ENCODE assay signal across 26 mouse cellular contexts in the genomic region with DNA sequence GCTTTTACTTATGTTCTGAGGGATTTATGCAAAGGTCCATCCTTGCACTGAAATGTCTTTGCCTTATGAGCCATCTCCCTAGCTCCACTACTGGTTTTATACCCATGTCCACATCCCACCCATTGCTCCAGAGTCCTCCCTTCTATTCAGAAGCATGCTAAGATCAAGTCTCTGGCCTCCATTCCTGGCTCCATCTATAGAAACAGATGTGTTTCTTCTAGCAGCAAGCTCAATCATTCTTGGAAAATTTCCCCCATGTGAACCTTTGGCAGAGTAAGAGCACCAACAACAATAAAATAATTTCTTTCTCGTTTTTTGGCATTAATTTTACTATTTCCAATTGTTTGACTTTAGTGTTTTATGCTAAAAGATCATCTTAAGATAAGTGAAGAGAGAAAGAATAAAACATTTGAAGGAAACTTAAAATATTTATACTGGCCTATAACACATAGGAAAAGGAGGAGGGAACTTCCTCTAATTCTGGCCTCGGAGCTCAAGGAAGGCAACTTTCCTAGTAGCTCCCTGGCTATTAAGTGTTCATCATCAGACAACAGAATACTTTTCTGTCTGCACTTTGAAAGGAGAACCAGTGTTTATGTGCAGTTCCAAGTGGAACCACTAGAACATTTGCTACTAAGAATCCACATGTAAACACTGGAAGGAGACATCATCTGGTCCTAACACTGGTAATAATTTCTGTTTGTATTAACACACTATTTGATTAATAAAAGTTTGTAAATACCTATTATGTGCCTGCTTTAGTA.
A peak's percentile ranks its signal among the peaks of the same experiment; 100 is the strongest.
DNase-seq lines count a peak whose midpoint lies in the region; ATAC-seq and TF ChIP-seq lines count a peak whose summit lies in the region.
"Had no signal": no experiment of that assay in that cellular context is flagged by ENCODE, and none has a peak within 500 bp of the region (broad histone marks: within the 10 kb centered on the region; RNA-seq: fewer than 3 reads in every experiment).

No protein-coding gene starts in this region.

- TF ChIP-seq CTCF in intestine, postnatal 0 days (IDR thresholded peaks at IDR 0.05; ENCODE audit: low read depth): peak; percentile 50
- TF ChIP-seq CTCF in lung, embryonic 14.5 days (IDR thresholded peaks at IDR 0.05; ENCODE audit: low read depth): peak; percentile 46
- peak; percentile 37 for TF ChIP-seq CTCF in lung, postnatal 0 days (IDR thresholded peaks at IDR 0.05)

- no peak overlapping the region for H3K4me2 ChIP-seq in intestine, postnatal 0 days (replicated peaks; ENCODE audit: low read depth)
- H3K4me2 ChIP-seq in intestine, embryonic 15.5 days (replicated peaks): no peak overlapping the region
- H3K4me2 ChIP-seq in lung, embryonic 14.5 days: no peak overlapping the region
- no peak overlapping the region for H3K4me2 ChIP-seq in lung, postnatal 0 days (replicated peaks; ENCODE audit: low read depth, low read length)
- no peak overlapping the region for H3K4me2 ChIP-seq in midbrain, embryonic 15.5 days
- H3K4me2 ChIP-seq: forebrain, embryonic 13.5 days; heart, embryonic 11.5 days; hindbrain, embryonic 13.5 days had no signal

- H3K27me3 ChIP-seq in intestine, postnatal 0 days (replicated peaks; ENCODE audit: control insufficient read depth, insufficient read depth, low read length): no peaks in the 10 kb centered on the region
- H3K27me3 ChIP-seq in intestine, embryonic 15.5 days (replicated peaks): no peaks in the 10 kb centered on the region
- H3K27me3 ChIP-seq in lung, embryonic 14.5 days (ENCODE audit: insufficient read depth, low read length): no peaks in the 10 kb centered on the region
- H3K27me3 ChIP-seq in lung, postnatal 0 days (replicated peaks; ENCODE audit: insufficient read depth, low read length): no peaks in the 10 kb centered on the region
- H3K27me3 ChIP-seq in midbrain, embryonic 15.5 days (replicated peaks): no peaks in the 10 kb centered on the region
- H3K27me3 ChIP-seq: CH12.LX; forebrain, embryonic 13.5 days; hindbrain, embryonic 13.5 days had no signal

- H3K9me3 ChIP-seq in intestine, postnatal 0 days (ENCODE audit: control insufficient read depth): no peaks in the 10 kb centered on the region
- H3K9me3 ChIP-seq in intestine, embryonic 15.5 days: no peaks in the 10 kb centered on the region
- H3K9me3 ChIP-seq in lung, embryonic 14.5 days (ENCODE audit: low read depth, low read length): no peaks in the 10 kb centered on the region
- no peaks in the 10 kb centered on the region for H3K9me3 ChIP-seq in lung, postnatal 0 days (ENCODE audit: low read length)
- no peaks in the 10 kb centered on the region for H3K9me3 ChIP-seq in midbrain, embryonic 15.5 days
- H3K9me3 ChIP-seq: forebrain, embryonic 10.5 days; forebrain, embryonic 13.5 days; G1E; hindbrain, embryonic 10.5 days; hindbrain, embryonic 13.5 days had no signal

- H3K4me1 ChIP-seq in intestine, postnatal 0 days (replicated peaks; ENCODE audit: control insufficient read depth, insufficient read depth, low read length): no peaks in the 10 kb centered on the region
- H3K4me1 ChIP-seq in intestine, embryonic 15.5 days (replicated peaks): no peaks in the 10 kb centered on the region
- H3K4me1 ChIP-seq in lung, embryonic 14.5 days (ENCODE audit: insufficient read depth): no peaks in the 10 kb centered on the region
- H3K4me1 ChIP-seq in lung, postnatal 0 days (ENCODE audit: insufficient read depth, low read depth, low read length): no peaks in the 10 kb centered on the region
- H3K4me1 ChIP-seq in midbrain, embryonic 15.5 days: no peaks in the 10 kb centered on the region
- H3K4me1 ChIP-seq: hindbrain, embryonic 10.5 days; hindbrain, embryonic 13.5 days had no signal

- no peak overlapping the region for H3K9ac ChIP-seq in intestine, postnatal 0 days (ENCODE audit: low read depth, low read length)
- H3K9ac ChIP-seq in intestine, embryonic 15.5 days: no peak overlapping the region
- no peak overlapping the region for H3K9ac ChIP-seq in lung, embryonic 14.5 days
- H3K9ac ChIP-seq in lung, postnatal 0 days (replicated peaks; ENCODE audit: low read depth): no peak overlapping the region
- no peak overlapping the region for H3K9ac ChIP-seq in midbrain, embryonic 15.5 days
- H3K9ac ChIP-seq: forebrain, embryonic 13.5 days; hindbrain, embryonic 13.5 days had no signal

- H3K27ac ChIP-seq in intestine, postnatal 0 days (ENCODE audit: low read depth, low read length): no peak overlapping the region
- H3K27ac ChIP-seq in intestine, embryonic 15.5 days: no peak overlapping the region
- 0 out of 2 replicates have a peak overlapping the region, but pooled peaks have one; percentile 38 for H3K27ac ChIP-seq in lung, embryonic 14.5 days (ENCODE audit: low read depth)
- H3K27ac ChIP-seq in lung, postnatal 0 days (ENCODE audit: low read length): no peak overlapping the region
- no peak overlapping the region for H3K27ac ChIP-seq in midbrain, embryonic 15.5 days
- H3K27ac ChIP-seq: forebrain, embryonic 10.5 days; forebrain, embryonic 13.5 days; hindbrain, embryonic 10.5 days; hindbrain, embryonic 13.5 days had no signal

- H3K36me3 ChIP-seq in intestine, postnatal 0 days (ENCODE audit: control insufficient read depth, insufficient read depth): no peaks in the 10 kb centered on the region
- no peaks in the 10 kb centered on the region for H3K36me3 ChIP-seq in intestine, embryonic 15.5 days
- H3K36me3 ChIP-seq in lung, embryonic 14.5 days (ENCODE audit: insufficient read depth): no peaks in the 10 kb centered on the region
- no peaks in the 10 kb centered on the region for H3K36me3 ChIP-seq in lung, postnatal 0 days (ENCODE audit: insufficient read depth, low read length)
- no peaks in the 10 kb centered on the region for H3K36me3 ChIP-seq in midbrain, embryonic 15.5 days (replicated peaks)
- H3K36me3 ChIP-seq: forebrain, embryonic 10.5 days; G1E; hindbrain, embryonic 10.5 days; hindbrain, embryonic 13.5 days had no signal

- WGBS in intestine, postnatal 0 days: 38% methylated on average over 2 of the region's 2 CpGs
- WGBS in intestine, embryonic 15.5 days: 27% methylated on average over 2 of the region's 2 CpGs
- 19% methylated on average over 2 of the region's 2 CpGs for WGBS in lung, embryonic 14.5 days
- WGBS in lung, postnatal 0 days: 26% methylated on average over 2 of the region's 2 CpGs
- WGBS in midbrain, embryonic 15.5 days: 74% methylated on average over 2 of the region's 2 CpGs

- ATAC-seq in intestine, postnatal 0 days: no peak
- ATAC-seq in intestine, embryonic 15.5 days: no peak
- peak; percentile 62 for ATAC-seq in lung, embryonic 14.5 days (ENCODE audit: insufficient read depth)
- peak; percentile 16; the same call in 1 of the 2 replicates for ATAC-seq in lung, postnatal 0 days
- ATAC-seq in midbrain, embryonic 15.5 days (replicated peaks): no peak
- ATAC-seq: forebrain, embryonic 13.5 days; forebrain, embryonic 16.5 days; Patski had no signal

- no peak overlapping the region for H3K4me3 ChIP-seq in intestine, postnatal 0 days (ENCODE audit: low read depth, low read length)
- no peak overlapping the region for H3K4me3 ChIP-seq in intestine, embryonic 15.5 days (replicated peaks)
- H3K4me3 ChIP-seq in lung, embryonic 14.5 days (ENCODE audit: low read depth, low read length): no peak overlapping the region
- H3K4me3 ChIP-seq in lung, postnatal 0 days (ENCODE audit: low read depth, low read length): no peak overlapping the region
- no peak overlapping the region for H3K4me3 ChIP-seq in midbrain, embryonic 15.5 days
- H3K4me3 ChIP-seq: forebrain, embryonic 10.5 days; forebrain, embryonic 13.5 days; hindbrain, embryonic 10.5 days; hindbrain, embryonic 13.5 days had no signal

- DNase-seq in lung, embryonic 14.5 days: peak; percentile 75
- no peak for DNase-seq in lung, adult 18-20 months
- peak; percentile 47 for DNase-seq in lung, postnatal 0 days (ENCODE audit: low spot score)
- no peak for DNase-seq in lung, postnatal 14 days
- DNase-seq: adrenal gland, postnatal 10 days; adrenal gland, postnatal 36 days; B cell, adult 2 months; cerebellum, adult 18-20 months; cerebellum, adult 9-10 months; cerebellum, postnatal 14 days; gastrocnemius, postnatal 10 days; gastrocnemius, postnatal 36 days; heart, postnatal 10 days; heart, postnatal 36 days had no signal

- TF ChIP-seq EP300 in lung, postnatal 0 days (IDR thresholded peaks at IDR 0.05): no peak

Comparison
In these comparisons a context has a peak if more than half of its experiments do, and no peak if none do; other contexts are left out.
1. DNase-seq: peak in lung, embryonic 14.5 days (single experiment) and lung, postnatal 0 days (single experiment); none in lung, adult 18-20 months (0 of 2) and lung, postnatal 14 days (single experiment).
2. ATAC-seq: peak in lung, embryonic 14.5 days (single experiment) and lung, postnatal 0 days (single experiment); none in intestine, postnatal 0 days (single experiment), intestine, embryonic 15.5 days (single experiment) and midbrain, embryonic 15.5 days (single experiment).
3. Peak in every context shown above with its lines, with median percentiles within 50 percentile points of each other: CTCF ChIP-seq.